Mouse (Mus musculus): ENCODE data around the gene Hist2h3c1.
"Not testable (repeated sequence)": the region's sequence is repeated elsewhere in the genome, so short reads cannot be mapped to it uniquely, and the experiment has no call there.

Gene Hist2h3c1

GRCm38 (mm10) chr3:96246427-96246856, at the start of gene Hist2h3c1:
Hist2h3c1 (plus strand) TSS chr3:96246685.
- not testable (repeated sequence) for DNase-seq

GRCm38 (mm10) chr3:96197129-96197749, 49.2 kb upstream of the Hist2h3c1 start:
- peak; percentile 87 for DNase-seq

GRCm38 (mm10) chr3:96198181-96198580, 48.3 kb upstream of the Hist2h3c1 start:
- DNase-seq, result no peak

- DNase-seq, result not testable (repeated sequence)
Observed at GRCm38 (mm10) chr3:96198601-96199251, 47.8 kb upstream of the Hist2h3c1 start.

GRCm38 (mm10) chr3:96199731-96200130, 46.8 kb upstream of the Hist2h3c1 start:
- no peak for DNase-seq

GRCm38 (mm10) chr3:96207819-96208218, 38.7 kb upstream of the Hist2h3c1 start:
- DNase-seq, result no peak

GRCm38 (mm10) chr3:96209242-96209641, 37.2 kb upstream of the Hist2h3c1 start:
- no peak for DNase-seq

GRCm38 (mm10) chr3:96219191-96219641, 27.3 kb upstream of the Hist2h3c1 start:
- DNase-seq, result peak; percentile 32

GRCm38 (mm10) chr3:96219661-96220130, 26.8 kb upstream of the Hist2h3c1 start, which contains the start of the genes Bola1 and Hist2h2ab:
Bola1 (minus strand) TSS chr3:96219709.
Hist2h2ab (plus strand) TSS chr3:96219865.
- DNase-seq, result peak; percentile 71

- DNase-seq, result not testable (repeated sequence)
Observed at GRCm38 (mm10) chr3:96220131-96220764, 26.2 kb upstream of the Hist2h3c1 start.

GRCm38 (mm10) chr3:96220765-96221639, 25.5 kb upstream of the Hist2h3c1 start, which contains the start of the genes Hist2h2ac and Hist2h2be:
Hist2h2ac (minus strand) TSS chr3:96220880.
Hist2h2be (plus strand) TSS chr3:96221119.
- DNase-seq, result peak; percentile 84

- no peak for DNase-seq
Observed at GRCm38 (mm10) chr3:96221640-96222038, 24.8 kb upstream of the Hist2h3c1 start.

- DNase-seq, result no peak
Observed at GRCm38 (mm10) chr3:96222774-96223173, 23.7 kb upstream of the Hist2h3c1 start.

- no peak for DNase-seq
Observed at GRCm38 (mm10) chr3:96225421-96225820, 21.1 kb upstream of the Hist2h3c1 start.

GRCm38 (mm10) chr3:96226695-96227648, 19.5 kb upstream of the Hist2h3c1 start:
- DNase-seq, result no peak

- DNase-seq, result no peak
Observed at GRCm38 (mm10) chr3:96228828-96229227, 17.7 kb upstream of the Hist2h3c1 start.

GRCm38 (mm10) chr3:96230404-96230803, 16.1 kb upstream of the Hist2h3c1 start:
- DNase-seq, result no peak

- DNase-seq, result no peak
Observed at GRCm38 (mm10) chr3:96230910-96231757, 15.4 kb upstream of the Hist2h3c1 start.

- no peak for DNase-seq
Observed at GRCm38 (mm10) chr3:96231758-96232120, 14.7 kb upstream of the Hist2h3c1 start.

- DNase-seq, result no peak
Observed at GRCm38 (mm10) chr3:96234914-96235313, 11.6 kb upstream of the Hist2h3c1 start.
